11 mouse cellular contexts compared by ENCODE assay signal in genomic region chr12:50947035-50947434, GRCm38 (mm10).
A peak's percentile ranks its signal among the peaks of the same experiment; 100 is the strongest.
DNase-seq lines count a peak whose midpoint lies in the region.
"Had no signal": no experiment of that assay in that cellular context is flagged by ENCODE, and none has a peak within 500 bp of the region (broad histone marks: within the 10 kb centered on the region; RNA-seq: fewer than 3 reads in every experiment).

No protein-coding gene starts in this region.

- peak; percentile 25 for DNase-seq in cerebellum, postnatal 10 days
- DNase-seq in cerebellum, adult 8-10 months: no peak
- DNase-seq in layer of hippocampus, adult 18-20 months (ENCODE audit: low spot score in 2 of 2): peak; percentile 57 to 64
- DNase-seq in layer of hippocampus, postnatal 10 days (ENCODE audit: low spot score in 2 of 2): no peak
- DNase-seq in Muller cell, postnatal 12 days (ENCODE audit: inconsistent ontology term): peak; percentile 9
- peak; percentile 40 to 55 for DNase-seq in left cerebral cortex, adult 9 months (ENCODE audit: low spot score in 2 of 2)
- DNase-seq in adrenal gland, adult (ENCODE audit: inconsistent age in 2 of 2, low spot score in 1 of 2): no peak
- no peak for DNase-seq in gastrocnemius, adult 8-10 months (ENCODE audit: low spot score in 2 of 2)
- DNase-seq: adrenal gland, postnatal 25 days; cerebellum, adult 9-11 months; kidney, adult 18-20 months had no signal

Comparison
In these comparisons a context has a peak if more than half of its experiments do, and no peak if none do; other contexts are left out.
1. DNase-seq: peak in cerebellum, postnatal 10 days (2 of 2), layer of hippocampus, adult 18-20 months (2 of 2), Muller cell, postnatal 12 days (single experiment) and left cerebral cortex, adult 9 months (2 of 2); none in cerebellum, adult 8-10 months (single experiment), layer of hippocampus, postnatal 10 days (0 of 2), adrenal gland, adult (0 of 2) and gastrocnemius, adult 8-10 months (0 of 2).